Mouse (Mus musculus): ENCODE measurements around the gene Rab44.

GRCm38 (mm10) chr17:29095201-29095733 lies 18.7 kb upstream of the Rab44 start:
- peak; percentile 97 for TF ChIP-seq CTCF (IDR thresholded peaks at IDR 0.05; ENCODE audit: borderline replicate concordance, extremely low read depth, insufficient read depth, insufficient read length)
- no peak for TF ChIP-seq POLR2A (IDR thresholded peaks at IDR 0.05; ENCODE audit: borderline replicate concordance, extremely low read depth, insufficient read depth, insufficient read length, poor library complexity, severe bottlenecking)
